Mouse (Mus musculus) testis, postnatal 14 days (tissue): ENCODE results near the gene Hepacam2.
A peak's percentile ranks its signal among the peaks of the same experiment; 100 is the strongest.
"Not testable (repeated sequence)": the region's sequence is repeated elsewhere in the genome, so short reads cannot be mapped to it uniquely, and the experiment has no call there.

ENCODE experiments used
- DNase-seq: peaks from one replicate; pipeline ENCODE4 v3.0.0; 2021; ENCODE audit warnings: low spot score

Gene Hepacam2

DNA sequence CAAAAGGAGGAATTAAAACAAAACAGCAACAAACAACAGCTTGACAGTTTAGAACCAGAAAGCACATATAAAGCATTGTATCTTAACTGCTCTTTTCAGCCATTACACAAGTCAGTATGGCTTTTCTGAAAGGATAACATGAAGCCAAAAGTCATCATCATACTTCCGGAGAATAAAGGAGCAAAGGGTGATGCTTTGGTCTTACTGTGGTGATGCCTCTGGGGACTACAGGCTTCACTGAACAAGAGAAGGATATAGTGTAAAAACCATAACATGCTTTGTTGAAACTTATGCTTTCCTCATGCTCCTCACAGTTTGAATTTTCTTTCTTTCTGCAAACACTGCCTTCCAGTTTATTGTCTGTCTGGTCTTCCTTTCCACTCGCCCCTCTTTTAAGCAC, 34.5 kb downstream of the Hepacam2 start:
- DNase-seq = no peak

DNA sequence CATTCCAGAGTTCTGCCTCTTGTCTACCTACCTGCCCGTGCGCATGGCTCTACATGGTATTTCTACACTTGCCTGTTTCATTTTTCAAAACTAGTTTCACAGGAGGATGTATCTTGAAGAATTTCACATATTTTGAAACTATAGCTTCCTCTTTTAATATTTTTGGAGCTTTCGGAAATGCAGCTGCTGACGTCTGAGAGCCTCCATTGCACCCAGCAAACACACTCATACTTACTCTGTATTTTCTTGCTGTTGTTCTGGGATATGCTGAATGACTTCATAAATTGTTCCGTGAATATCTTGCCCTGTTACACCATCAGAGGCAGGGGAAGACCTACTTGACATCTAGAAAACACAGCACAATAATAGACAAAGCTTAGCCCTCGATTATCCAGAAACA, 35.1 kb downstream of the Hepacam2 start:
- DNase-seq = no peak

DNA sequence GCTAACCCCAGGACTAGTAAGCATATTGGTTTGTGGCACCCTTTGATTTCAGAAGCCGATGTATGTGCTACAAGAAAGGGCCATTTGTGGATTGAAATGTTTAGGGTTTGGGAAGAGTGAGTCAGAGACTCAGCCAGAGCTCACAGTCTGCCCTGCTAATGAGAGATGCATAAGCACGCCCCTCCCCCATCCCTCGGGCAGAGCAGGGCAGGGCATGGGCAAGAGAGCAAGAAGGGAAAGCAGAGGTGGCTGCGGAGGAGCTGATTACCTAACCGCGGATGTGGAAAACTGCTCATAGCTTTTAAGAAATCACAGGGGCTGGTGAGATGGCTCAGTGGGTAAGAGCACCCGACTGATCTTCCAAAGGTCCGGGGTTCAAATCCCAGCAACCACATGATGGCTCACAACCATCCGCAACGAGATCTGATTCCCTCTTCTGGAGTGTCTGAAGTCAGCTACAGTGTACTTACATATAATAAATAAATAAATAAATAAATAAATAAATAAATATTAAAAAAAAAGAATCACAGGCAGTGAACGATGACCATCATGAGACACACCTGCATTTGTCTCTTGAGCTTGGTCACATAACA, 42.1 kb downstream of the Hepacam2 start:
- peak; percentile 8 for DNase-seq

DNA sequence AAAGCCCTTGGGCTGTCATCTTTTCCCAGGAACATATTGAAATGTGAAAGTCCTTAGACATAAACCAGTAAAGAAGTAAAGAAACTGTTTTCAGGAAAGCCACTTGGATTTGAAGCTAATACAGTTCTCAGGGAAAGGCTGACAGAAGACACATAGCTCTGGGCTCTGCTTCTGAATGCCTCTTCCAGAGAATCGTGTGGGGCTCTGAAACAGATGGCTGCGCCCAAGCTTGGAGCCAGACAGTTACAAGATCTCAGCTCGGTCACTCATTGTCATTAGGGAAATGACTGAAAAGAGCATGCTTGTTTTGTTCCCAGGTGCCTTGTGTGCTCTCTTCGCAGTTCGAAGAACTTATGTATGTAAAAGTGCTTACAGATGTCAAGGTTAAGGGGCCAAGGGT, 43.7 kb downstream of the Hepacam2 start:
- DNase-seq = no peak

DNA sequence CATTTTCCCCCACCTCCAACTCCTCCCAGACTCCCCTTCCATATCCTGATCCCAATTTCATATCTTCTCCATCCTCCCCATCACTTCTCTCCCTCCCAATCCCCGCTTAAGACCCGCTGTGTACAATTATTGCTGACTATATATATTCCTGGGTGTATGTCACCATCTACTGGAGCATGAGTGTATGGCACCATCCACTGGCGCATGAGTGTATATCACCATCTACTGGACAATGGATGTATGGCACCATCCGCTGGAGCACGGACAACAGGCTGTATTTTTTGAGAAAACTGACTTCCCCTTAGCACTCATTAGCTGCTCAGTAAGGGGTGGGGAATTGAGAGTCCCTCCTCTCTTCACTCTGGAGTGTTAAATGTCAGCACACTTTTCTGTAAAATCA, 50.7 kb downstream of the Hepacam2 start:
- peak; percentile 33 for DNase-seq

DNA sequence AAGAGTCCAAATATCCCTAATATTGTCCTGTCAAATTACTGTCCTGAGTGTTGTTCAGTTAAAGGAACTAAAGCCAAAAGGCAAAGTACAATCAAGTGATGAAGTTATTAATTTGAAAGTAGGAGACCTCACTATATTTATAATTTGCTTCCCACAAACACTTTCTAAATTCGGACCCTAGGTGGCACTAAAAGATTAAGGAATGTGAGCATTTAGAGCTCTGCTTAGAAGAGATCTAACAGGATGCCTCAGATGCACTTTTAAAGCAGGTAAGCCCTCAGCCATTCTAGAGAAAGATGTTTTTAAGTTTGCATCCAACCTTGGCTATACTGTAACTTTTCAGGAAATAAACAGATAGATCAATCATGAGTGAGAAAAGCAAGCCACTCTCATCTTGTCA, 54.2 kb downstream of the Hepacam2 start:
- no peak for DNase-seq

DNA sequence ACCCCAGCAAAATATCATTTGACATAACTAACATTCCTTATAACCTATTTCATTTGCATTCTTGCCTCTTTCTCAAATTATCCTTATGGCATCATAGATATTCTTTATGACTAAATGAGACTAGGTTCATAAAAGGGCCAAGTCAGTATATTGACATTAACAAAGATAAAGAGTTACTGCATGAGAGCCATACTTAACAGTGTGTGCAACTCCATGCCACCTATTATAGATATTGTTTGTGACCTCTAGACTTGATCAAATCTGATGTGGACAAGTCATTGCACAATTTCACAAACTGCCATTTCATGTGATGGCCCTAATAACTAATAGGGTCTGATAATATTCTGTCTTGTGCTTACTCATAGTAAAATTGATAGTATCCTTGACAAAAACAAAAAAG, 62.0 kb downstream of the Hepacam2 start:
- no peak for DNase-seq

DNA sequence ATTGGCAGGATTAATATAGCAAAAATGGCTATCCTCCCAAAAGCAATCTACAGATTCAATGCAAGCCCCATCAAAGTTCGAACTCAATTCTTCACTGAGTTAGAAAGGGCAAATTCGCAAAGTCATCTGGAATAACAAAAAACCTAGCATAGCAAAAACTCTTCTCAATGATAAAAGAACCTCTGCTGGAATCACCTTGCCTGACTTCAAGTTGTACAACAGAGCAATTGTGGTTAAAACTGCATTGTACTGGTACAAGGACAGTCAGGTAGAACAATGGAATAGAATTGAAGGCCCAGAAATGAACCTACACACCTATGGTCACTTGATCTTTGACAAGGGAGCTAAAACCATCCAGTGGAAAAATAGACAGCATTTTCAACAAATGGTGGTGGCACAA, 67.1 kb downstream of the Hepacam2 start:
- DNase-seq = not testable (repeated sequence)

DNA sequence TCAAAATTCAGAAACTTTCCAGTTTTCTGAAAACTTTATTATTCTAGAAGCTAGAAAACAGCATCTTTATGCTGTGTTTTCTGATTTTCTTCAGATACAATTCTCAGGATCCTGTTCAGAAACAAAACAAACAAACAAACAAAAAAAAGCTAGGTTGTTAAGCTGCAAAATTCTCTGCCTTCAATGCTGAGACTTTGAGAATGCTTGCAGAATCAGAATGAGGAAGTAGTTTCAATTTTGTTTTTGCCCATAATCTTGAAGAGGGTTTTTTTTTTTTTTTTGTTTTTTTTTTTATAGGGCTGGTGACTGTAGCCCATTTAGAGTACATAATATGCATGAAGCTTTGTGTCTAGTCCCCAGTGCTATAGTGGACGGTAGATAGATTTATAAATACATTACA, 71.1 kb downstream of the Hepacam2 start:
- no peak for DNase-seq

DNA sequence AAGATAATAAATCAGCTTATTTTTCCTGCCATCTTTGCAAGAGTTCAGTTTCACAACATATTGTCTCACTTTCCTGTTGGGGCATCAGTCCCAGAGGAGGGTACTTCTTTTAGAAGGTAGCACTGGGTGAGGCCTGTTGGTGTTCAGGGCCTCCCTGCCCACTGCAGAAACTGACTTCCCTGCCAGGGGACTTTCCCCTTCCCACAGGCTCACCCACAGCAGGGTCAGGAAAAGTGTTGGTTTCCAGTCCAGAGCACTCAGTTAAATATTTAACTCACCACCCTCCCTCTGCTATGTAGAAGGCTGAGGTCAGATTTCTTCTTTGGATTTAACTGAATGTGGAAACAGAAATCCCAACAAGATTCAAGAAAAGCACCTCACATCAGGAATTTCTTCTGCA, 72.8 kb downstream of the Hepacam2 start:
- DNase-seq = not testable (repeated sequence)

DNA sequence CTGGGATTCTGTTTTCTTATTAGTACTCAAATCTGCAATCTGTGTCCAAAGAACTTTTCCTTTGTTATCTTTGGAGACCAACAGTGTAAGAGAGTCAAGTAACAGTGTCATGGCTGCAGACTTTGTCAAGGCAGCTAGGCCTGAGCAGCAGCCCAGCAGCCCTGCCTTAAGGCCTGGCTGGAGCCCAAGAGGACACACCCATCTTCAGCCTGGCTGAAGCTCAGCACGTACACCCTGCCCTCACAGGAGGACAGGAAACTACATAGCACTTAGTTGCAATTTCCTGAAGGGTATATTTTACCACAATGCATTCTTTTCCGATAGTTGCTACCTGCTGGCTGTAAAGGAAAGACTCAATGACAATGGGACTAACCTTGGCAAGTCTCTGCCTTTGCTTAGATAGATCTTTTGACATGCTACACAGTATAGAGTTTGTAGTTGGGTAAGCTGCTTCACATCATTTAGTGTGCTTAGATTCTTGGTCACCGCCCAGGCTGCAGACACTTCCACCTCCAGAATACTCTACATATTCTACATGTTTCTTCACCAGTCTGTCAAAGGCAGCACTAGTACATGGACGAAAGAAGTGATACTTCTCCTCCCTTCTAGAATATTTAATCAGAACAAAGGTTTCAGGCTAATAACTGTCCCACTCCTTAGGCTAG, 73.4 kb downstream of the Hepacam2 start:
- not testable (repeated sequence) for DNase-seq
